Mouse (Mus musculus) adrenal gland, postnatal 14 days (tissue): ENCODE measurements around the gene Mrpl37. TPM values are rescaled to one million over a fixed set of nuclear protein-coding genes. Genes with fewer than 3 reads are reported as not detected.

Source experiments
- DNase-seq: peaks from one replicate; pipeline ENCODE4 v3.0.0; 2021; ENCODE audit warnings: mixed read lengths
- total RNA-seq: library from RNA; stranded (reverse); gene quantifications from 2 replicates; pipeline ENCODE4 v1.2.3, GENCODE M21; 2021

Mrpl37 gene
- total RNA-seq, 1 experiment from 2014 or later = 100 TPM

GRCm38 (mm10) chr4:107018521-107018920 lies 48.1 kb downstream of the Mrpl37 start:
- peak; percentile 37 for DNase-seq

DNA sequence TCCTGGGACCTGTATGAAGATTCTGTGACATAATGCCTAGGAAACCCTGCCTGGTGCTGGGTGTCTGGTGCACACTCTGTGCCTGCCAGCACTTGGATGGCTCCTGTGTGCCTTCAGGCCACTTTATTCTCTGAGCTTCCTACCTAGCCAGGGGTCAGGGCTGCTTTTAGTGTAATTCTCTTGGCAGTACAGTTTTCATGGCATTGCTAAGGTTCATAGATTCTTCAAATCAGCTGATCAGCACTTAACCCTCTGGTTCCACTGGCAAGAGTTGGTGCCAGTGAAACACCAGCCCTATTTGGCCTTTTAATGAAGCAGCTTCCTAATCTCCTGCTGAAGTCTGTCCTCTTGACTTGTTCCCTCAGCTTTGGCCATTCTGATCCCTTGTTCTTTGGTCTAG lies 49.4 kb downstream of the Mrpl37 start:
- DNase-seq = no peak

GRCm38 (mm10) chr4:107015971-107016511 lies 50.6 kb downstream of the Mrpl37 start:
- peak; percentile 75 for DNase-seq

DNA sequence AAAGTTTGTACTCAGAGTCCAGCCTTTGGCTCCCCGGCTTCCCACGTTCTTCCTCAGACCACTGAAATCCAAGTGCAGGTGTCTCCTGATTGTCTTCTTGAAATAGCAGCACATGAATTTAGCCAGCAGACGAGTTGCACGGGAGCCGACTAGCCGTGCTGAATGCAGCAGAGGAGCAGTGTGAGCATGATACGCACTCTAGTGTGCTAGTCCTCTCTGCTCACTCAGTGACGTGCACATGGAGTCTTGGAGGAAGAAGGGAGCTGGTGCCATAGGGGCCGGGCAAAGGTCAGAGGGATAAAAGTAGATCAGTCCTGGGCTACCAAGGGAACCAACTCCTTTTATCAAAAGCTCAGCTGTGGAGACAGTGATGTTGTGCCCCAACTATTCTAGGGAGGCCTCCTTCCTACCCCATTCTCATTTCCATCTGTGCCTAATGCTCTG lies 52.8 kb downstream of the Mrpl37 start:
- no peak for DNase-seq

GRCm38 (mm10) chr4:107013119-107013816 lies 53.4 kb downstream of the Mrpl37 start:
- DNase-seq = peak; percentile 67

DNA sequence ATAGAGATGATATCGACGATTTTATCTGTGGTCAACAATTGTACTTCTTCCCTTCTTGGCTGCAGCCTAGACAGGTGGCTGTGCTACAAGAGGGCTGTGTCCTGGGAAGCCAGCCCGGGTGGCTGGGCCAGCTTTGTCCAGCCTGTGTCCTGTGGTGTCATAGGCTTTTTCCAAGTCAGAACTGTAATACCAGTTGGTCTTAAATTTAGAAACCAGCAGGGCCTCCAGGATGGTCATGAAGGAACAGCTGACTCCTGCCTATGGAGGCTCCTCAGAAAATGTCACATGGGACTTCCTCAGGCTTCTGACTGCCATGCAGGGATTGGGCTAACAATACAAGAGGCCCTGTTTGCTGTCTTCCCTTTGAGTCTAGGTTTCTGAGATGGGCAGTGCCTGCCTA lies 54.1 kb downstream of the Mrpl37 start:
- DNase-seq = no peak

- no peak for DNase-seq
These were observed 54.6 kb downstream of the Mrpl37 start for GRCm38 (mm10) chr4:107012005-107012478.

GRCm38 (mm10) chr4:107011325-107012004 lies 55.2 kb downstream of the Mrpl37 start:
- no peak for DNase-seq

DNA sequence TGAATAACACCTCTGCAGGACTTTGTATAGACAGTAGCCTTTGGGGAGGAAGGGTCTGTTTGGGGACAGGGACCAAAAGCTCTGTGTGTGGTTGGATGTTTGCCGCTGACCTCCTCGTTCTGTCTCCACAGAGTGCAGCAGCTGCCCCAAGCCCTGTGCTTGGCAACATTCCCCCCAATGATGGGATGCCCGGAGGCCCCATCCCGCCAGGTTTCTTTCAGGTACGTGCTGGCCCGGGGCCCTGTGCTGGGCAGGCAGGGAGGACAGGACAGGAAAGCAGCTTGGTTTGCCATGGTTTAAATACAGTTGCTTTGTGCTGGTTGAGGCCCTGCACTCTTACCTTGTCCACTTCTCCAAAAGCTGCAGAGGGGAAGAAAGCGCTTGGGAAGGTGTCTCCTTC lies 57.1 kb downstream of the Mrpl37 start:
- no peak for DNase-seq

DNA sequence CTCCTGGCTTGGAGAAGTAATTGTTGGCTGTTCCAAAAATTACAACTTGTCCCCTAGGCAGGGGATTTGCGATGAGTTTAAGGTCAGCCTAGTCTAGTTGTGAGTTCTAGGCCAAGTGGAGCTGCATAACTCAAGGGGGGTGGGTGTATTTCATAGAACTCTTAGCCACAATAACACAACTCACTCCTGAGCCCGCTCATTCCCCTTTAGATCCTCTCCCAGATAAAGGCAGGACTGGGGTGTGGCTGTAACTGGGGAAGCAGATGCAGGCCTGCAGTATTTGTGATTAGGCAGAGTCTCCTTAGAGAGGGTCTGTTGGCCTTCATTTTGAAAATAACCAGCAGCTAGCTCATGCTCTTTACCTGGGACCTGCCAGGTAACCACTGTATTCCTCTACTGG lies 58.5 kb downstream of the Mrpl37 start:
- no peak for DNase-seq

- no peak for DNase-seq
These were observed 59.3 kb downstream of the Mrpl37 start for GRCm38 (mm10) chr4:107007359-107007758.

DNA sequence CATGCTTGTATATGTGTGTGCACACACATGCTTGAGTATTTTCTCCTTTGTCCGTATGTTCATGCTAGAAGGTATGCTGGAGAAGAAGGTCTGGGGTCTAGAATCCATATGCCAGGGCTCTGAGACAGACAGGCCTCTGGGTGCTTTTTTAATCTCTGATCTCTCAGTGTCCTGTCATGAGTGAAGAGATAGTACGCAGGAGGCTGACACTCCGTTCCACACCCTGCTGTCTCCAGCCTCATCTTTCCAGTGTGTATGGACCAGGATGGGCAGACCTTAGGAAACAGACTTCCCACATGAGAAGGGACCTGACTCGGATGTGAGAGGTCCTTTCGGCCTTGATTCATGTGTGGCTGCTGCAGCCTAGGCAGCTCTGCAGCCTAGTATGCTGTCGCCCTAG lies 59.9 kb downstream of the Mrpl37 start:
- DNase-seq = no peak

DNA sequence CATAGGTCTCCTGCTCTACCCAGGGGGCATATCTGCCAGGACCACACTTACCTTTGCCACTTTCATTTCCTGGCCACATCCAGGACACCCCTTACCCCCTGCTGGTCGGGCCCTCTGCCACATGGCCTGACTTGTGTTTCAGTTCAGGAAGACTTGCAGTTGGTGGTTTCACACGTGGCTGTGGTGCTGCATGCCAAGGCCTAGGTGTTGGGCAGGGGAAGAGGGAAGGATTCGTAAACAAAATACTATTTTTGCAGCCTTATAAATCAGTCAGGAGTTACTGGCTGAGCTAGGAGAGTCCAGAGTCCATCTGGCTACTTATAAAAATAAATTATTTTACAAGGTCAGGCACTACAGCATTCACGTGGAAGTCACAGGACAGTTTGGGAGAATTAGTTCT lies 60.4 kb downstream of the Mrpl37 start:
- DNase-seq = no peak

Other genes with a start within 250 kb of the Mrpl37 start
- 60.6 and 66.3 TPM in 2 replicates for gene Ssbp3, start 156.2 kb downstream of the Mrpl37 start, total RNA-seq
- gene Cyb5rl, start 120 bp upstream of the Mrpl37 start, total RNA-seq = 17.0 and 20.1 TPM in 2 replicates
- not detected in 2 replicates for gene Cdcp2, start 30.0 kb upstream of the Mrpl37 start, total RNA-seq
- gene Tmem59, start 111.5 kb upstream of the Mrpl37 start, total RNA-seq = 261 and 291 TPM in 2 replicates
- gene Tceanc2, start 112.2 kb upstream of the Mrpl37 start, total RNA-seq = 27.9 and 31.3 TPM in 2 replicates
- gene Ldlrad1, start 142.3 kb upstream of the Mrpl37 start, total RNA-seq = not detected in 2 replicates
- gene Lrrc42, start 186.7 kb upstream of the Mrpl37 start, total RNA-seq = 28.2 and 32.3 TPM in 2 replicates
- 22.4 and 22.6 TPM in 2 replicates for gene Hspb11, start 186.7 kb upstream of the Mrpl37 start, total RNA-seq
- gene Dio1, start 240.3 kb upstream of the Mrpl37 start, total RNA-seq = 0.49 and 12.0 TPM in 2 replicates
- 51.8 and 68.3 TPM in 2 replicates for gene Yipf1, start 247.5 kb upstream of the Mrpl37 start, total RNA-seq